Mouse (Mus musculus) heart, adult 18-20 months (tissue): ENCODE data around the gene Gabrr1. TPM values are rescaled to one million over a fixed set of nuclear protein-coding genes. Genes with fewer than 3 reads are reported as not detected.

ENCODE experiments used
- DNase-seq, 2 experiments: peaks; one replicate each; pipeline ENCODE4 v3.0.0; 2021 to 2022; ENCODE audit warnings: mixed read lengths in 1 of 2
- total RNA-seq, 2 experiments: library from RNA; stranded (reverse); gene quantifications; 2 replicates each; pipeline ENCODE4 v1.2.3; 2021

Gene Gabrr1
- total RNA-seq, 2 experiments from 2014 or later: 0.59 to 0.62 TPM

DNA sequence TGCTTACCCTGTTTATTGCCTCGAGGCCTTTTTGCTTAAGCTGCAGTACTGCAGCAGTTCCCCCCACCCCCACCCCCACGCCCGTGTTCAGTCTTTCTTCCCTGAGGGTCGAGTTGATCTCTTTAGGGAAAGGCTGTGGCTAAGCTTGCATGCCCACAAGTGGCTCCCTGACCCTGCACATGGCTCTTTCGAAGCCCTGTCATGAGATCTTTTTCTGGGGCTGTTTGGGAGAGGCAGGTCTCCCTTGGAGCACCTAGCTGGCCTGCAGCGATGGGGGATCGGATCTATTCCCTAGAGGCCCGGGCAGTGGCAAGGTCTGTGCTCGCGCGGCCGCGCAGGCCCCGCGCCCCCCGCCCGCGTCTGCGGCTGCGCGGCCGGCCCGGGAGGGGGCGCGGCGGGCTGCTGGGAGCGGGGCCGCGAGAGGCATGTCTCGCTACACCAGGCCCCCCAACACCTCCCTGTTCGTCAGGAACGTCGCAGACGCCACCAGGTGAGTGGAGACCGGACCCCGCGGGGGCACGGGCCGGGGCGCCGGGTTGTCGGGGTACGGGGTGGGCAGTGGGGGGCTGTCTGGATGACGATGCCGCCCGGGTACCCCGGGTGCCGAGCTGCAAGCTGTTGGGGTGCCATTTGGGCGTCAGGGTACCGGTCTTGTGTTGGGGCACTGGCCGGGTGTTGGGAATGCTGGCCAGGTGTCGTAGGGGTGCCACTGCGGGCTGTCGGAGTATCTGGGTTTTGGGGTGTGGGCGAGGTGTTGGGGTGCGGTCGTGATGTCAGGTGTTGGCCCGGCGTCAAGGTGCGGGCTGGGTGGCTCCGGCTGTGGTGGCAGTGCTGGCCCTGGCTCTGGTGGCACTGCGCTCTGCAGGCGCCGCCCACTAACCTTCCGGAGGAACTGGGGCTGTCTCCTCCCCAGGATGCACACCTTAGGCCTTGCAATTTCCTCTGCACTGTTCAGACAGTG is 76.8 kb downstream of the Gabrr1 start, which contains the start of gene Srsf12:
Gene Srsf12, plus strand, starts transcription at position 111 of the 961 bp plus-strand sequence.
- DNase-seq: no peak

Other genes starting within 250 kb of the Gabrr1 start
- 1 to 10 TPM; 4.8 to 5.9 TPM for gene Ankrd6, start 181.7 kb upstream of the Gabrr1 start, total RNA-seq
- gene Rragd, start 149.5 kb upstream of the Gabrr1 start, total RNA-seq: 100 to 1,000 TPM in 1 of 2 experiments, 10 to 100 TPM in 1; 95.4 to 110 TPM
- gene Ube2j1, start 101.1 kb upstream of the Gabrr1 start, total RNA-seq: 10 to 100 TPM; 38.7 to 43.1 TPM
- gene Gabrr2, start 69.5 kb upstream of the Gabrr1 start, total RNA-seq: 1 to 10 TPM; 1.5 to 1.6 TPM
- 10 to 100 TPM; 69.3 to 77.0 TPM for gene Pm20d2, start 57.2 kb downstream of the Gabrr1 start, total RNA-seq
- not detected for gene Srsf12, start 76.5 kb downstream of the Gabrr1 start, total RNA-seq
- 100 to 1,000 TPM; 160 to 193 TPM for gene Pnrc1, start 157.6 kb downstream of the Gabrr1 start, total RNA-seq
- gene Rngtt, start 177.8 kb downstream of the Gabrr1 start, total RNA-seq: 10 to 100 TPM; 10.0 to 11.1 TPM